Mouse (Mus musculus): ENCODE results near the gene Hhex. TPM values are rescaled to one million over a fixed set of nuclear protein-coding genes. Genes with fewer than 3 reads are reported as not detected.

Hhex gene
- total RNA-seq (2021): 1 to 10 TPM; 3.4 to 3.9 TPM
- long read RNA-seq, experiment 1, partial matches to known transcripts: 0 of 4 reads
- long read RNA-seq, experiment 1, other reads (novel, unspliced or antisense): 0 of 4 reads
- long read RNA-seq, experiment 2, partial matches to known transcripts: 0 of 4 reads
- long read RNA-seq, experiment 2, other reads (novel, unspliced or antisense): 1 of 4 reads

DNA sequence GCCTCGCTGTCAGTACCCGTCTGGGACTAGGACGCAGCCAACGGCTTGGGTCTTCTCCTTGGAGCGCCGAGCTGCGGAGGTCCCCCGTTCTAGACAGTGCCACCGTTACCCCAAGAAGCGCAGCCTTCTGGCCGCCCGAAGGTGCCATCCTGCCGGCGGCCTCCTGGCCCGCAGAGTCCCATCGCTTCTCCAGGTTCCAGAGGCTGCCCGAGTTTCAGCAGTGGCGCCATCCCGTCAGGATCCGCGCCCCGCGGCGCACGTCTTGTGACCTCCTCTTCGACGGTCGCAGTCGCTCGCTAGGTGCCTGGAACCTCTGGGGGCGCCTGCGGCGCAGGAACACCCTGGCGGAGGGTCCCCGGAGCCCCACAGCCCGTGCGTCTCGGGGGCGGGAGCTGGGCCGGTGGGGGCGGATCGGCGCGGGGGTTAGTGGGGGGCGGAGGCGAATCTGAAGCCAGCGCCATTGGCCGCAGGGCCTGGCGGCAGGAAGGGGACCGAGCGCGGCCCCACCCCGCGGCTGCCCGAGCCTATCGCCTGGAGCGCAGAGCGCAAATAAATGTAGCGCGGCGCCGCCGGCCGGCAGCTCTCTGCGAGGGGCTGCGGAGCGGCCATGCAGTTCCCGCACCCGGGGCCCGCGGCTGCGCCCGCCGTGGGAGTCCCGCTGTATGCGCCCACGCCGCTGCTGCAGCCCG lies at the start of gene Hhex:
Gene Hhex (plus strand): TSS at position 548 of the 689 bp plus-strand sequence.
- intact Hi-C loops (cut with DNase I; ENCODE audit: low total_unique reads): no loop called here
- peak; percentile 76 for DNase-seq

DNA sequence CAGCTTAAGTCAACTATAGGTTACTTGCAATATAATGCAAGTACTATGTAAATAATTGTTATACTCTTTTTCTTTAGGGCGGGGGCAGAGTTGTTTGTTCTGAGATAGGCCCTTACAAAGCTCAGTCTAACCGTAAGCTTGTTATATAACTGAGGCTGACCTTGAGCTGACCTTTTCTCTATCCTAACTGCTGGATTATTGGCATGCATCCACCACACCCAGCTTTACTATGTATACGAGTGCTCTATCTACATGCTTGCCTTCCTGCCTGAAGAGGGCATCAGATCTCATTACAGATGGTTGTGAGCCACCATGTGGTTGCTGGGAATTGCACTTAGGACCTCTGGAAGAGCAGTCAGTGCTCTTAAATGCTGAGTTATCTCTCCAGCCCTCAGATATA lies 48.5 kb upstream of the Hhex start:
- intact Hi-C loops (cut with DNase I; ENCODE audit: low total_unique reads): no loop called here

DNA sequence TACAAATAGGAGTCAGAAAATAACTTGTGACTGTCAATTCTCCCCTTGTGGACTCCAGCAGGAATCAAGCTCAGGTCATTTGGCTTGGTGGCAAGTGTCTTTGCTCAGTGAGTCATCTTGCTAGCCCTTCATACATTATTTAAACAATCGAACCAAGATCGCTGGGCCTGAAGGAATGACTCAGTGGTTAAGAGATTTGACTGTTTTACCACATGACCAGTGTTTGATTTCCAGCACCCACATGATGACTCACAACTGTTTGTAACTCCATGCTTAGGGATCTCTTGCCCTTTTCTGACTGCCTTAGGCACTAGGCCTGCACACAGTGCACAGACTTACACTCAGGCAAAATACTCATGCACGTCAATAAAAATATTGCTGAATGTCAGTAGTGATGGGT lies 42.7 kb upstream of the Hhex start:
- DNase-seq: no peak
- intact Hi-C loops (cut with DNase I; ENCODE audit: low total_unique reads): no loop called here

More for the DNA sequence above, 48.5 kb upstream of the Hhex start:
- DNase-seq: no peak

DNA sequence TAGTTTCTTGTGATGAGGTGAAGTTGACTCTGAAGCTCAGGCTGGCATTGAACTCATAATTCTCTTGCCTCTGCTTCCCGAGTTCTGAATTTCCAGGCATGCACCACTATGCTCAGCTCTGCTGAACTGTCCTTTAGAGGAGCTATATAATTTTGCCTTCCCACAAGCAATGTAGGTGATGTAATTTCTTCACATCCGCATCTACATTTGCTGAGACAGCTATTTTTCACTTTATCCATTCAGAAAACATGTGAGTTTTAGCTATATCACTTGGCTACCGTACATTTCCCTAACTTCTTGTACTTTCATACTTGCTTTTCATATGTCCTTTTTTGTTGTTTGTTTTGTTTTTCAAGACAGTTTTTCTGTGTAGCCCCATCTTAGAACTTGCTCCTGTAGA lies 38.3 kb upstream of the Hhex start:
- no peak for DNase-seq
- intact Hi-C loops (cut with DNase I; ENCODE audit: low total_unique reads): no loop called here

DNA sequence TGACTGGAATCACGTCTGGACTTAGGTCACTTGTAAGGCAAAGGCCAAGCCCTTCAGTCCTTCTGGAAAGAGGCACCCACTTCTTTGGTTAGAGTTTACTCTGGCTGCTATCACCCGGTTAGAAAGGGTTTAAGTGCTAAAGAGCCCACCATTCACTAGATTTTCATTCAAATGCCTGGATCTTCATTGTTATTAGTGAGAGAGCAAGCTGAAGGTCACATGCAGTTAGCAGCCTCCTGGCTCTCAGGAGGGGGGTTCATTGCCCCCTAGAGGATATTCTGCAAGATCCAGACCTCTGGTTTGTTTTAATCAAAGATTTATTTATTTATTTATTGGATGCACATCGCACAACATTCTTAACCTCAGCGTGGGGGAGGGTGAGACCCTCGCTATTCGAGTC lies 33.7 kb upstream of the Hhex start:
- DNase-seq: no peak
- intact Hi-C loops (cut with DNase I; ENCODE audit: low total_unique reads): no loop called here

DNA sequence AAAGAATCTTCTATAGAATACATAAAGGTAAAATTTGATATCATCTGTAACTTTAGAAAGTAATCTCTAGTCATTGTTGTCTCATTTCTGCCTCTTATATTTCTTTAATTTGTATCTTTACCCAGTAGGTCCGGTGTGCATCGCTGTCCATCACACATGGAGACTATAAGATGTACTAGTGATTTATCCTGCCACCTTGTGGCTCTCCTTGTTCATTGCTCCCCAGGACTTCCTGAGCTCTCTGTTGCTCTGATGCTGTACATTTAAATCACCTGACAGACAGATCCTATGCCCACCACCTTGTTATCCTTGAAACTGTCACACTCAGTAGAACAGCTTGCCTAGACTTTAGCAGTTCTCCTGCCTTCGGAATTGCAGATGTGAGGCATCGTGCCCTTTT lies 16.3 kb upstream of the Hhex start:
- intact Hi-C loops (cut with DNase I; ENCODE audit: low total_unique reads): no loop called here

DNA sequence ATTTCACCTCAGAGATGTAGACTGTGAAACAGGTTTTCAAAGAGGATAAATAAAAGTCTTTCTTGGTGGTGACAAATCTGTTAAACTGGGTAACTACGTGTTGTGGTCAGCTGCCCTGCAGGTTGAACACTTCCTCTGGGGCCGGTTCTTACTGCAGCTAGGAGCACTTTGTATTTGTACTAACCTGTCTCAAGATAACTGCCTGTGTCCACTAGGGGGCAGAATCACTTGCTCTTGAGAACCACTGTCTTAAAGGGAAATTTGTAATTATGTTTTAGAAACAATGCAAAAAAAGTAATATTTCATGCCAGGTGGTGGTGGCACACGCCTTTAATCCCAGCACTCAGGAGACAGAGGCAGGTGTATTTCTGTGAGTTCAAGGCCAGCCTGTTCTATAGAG lies 15.0 kb upstream of the Hhex start:
- intact Hi-C loops (cut with DNase I; ENCODE audit: low total_unique reads): no loop called here
- peak; percentile 41 for DNase-seq

More for the DNA sequence above, 16.3 kb upstream of the Hhex start:
- DNase-seq: no peak

DNA sequence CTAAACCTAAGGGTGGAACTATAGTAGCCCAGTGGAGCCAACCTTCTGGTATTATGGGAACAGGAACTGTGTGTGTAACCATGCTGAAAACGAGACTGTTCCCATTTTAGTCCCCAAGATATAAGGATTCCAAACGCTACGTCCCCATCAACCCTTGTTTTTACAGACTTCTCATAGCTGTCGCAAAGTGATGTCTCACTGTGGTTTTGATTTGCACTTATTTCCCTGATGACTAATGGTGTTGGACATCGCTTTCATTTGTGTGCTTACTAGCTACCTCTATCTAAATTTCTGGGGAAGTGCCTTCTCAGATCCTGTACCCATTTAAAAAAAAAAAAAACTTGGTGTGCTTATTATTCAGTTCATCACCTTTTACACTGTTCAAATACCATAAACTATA lies 6.0 kb upstream of the Hhex start:
- no peak for DNase-seq
- intact Hi-C loops (cut with DNase I; ENCODE audit: low total_unique reads): no loop called here

DNA sequence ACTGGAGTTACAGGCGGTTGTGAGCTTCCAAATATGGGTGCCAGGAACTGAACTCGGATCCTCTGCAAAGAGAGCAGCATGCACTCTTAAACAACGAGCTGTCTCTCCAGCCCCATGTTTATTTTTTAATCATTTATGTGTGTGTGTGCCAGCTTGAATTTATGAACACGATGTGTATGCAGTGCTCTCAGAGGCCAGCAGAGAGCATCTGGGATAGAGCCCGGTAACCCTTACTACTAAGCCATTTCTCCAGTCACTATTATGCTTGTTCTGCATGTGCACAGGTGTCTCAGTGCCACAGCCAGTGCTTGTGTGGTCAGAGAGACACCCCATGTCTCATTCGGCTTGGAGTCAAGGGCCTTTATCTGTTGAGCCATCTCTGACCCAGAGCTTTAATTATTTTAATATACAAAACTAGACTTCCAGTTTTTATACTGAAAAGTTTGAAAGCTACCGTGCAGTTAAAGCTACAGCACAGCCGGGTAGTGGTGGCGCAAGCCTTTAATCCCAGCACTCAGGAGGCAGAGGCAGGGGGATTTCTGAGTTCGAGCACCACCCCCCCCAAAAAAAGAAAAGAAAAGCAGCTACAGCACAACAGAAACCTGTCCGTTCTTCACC lies 3.4 kb upstream of the Hhex start:
- DNase-seq: no peak
- intact Hi-C loops (cut with DNase I; ENCODE audit: low total_unique reads): no loop called here

DNA sequence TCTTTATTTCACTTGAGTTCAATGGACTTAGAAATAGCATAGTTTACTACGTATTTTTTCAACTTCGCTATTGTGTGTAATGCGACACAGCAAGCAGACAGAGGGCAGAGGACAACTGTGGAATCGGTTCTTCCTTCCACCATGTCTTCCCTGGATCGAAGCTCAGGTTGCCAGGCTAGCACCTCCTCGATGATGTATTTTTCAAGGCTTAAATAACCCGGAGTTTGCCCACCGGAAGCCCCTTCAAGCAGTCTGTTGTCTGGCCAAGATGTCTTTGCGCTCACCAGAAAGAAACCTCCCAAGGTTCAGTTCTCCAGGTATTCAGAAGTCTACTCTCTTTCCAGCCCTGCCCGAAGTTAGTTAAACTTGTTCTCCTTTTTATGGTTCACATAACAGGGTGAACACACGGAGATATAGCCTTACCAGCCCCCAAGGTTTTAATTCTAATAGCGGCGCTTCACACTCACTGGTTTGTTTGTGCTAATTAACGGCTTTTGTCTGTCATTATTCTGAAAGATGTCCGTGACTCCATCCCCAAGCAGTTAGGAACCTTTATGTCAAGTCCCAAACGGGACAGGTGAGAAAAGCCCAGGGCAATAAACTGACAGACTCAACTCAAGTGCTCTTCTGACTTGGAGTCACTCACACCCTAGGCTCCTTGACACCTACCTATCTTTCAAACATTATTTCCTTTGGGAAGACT lies 1.6 kb upstream of the Hhex start:
- DNase-seq: no peak
- intact Hi-C loops (cut with DNase I; ENCODE audit: low total_unique reads): no loop called here

DNA sequence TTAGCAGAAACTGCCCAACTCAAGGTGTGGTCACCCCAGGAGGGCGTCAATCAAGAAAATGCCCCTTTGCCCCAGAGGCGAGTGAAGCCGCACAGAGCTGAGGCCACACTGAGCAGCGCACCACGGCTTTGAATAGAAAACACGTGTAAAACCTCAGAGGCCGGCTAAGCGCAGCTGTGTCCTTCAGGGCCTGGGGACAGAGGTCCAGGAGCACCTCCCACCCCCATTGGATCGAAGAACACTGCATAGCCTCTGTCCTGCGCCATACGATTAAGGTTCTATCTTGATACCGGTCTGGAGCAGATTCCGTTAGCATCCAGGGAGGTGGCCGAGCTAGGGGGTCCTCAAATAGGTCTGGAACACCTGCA lies 731 bp upstream of the Hhex start:
- intact Hi-C loops (cut with DNase I; ENCODE audit: low total_unique reads): no loop called here
- DNase-seq: peak; percentile 8

DNA sequence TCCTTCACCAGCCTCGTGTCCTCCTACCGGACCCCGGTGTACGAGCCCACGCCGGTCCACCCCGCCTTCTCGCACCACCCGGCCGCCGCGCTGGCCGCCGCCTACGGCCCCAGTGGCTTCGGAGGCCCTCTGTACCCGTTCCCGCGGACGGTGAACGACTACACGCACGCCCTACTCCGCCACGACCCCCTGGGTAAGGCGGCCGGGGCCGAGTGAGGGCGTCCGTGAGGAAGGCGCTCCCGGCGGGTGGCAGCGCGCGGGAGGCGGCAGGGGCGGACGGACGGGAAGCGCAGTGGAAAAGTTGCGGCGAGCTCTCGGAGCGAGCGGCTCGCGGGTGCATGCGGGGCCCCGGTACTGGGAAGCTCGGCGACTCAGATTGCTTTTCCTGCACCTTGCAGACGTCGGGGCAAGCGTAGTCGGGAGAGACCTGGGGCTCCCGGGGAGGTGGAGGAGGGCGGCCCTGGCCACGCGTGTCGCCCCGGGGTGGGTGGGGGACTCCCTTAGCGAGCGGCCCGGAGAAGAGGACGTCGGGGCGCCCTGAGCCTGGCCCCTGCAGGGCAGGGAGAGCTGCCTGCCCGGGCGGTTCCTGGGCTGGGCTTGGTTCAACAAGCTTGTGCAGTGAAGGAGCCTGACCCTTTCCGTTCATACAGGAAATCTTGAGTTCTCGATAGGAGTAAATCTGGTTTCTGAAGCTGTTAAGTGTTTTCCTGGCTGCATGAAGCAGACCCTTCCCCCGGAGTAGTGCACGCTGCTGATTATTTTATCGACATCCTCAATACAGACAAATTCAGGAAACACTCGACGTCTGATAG lies 637 bp downstream of the Hhex start:
- DNase-seq: peak; percentile 37
- intact Hi-C loops (cut with DNase I; ENCODE audit: low total_unique reads): no loop called here

DNA sequence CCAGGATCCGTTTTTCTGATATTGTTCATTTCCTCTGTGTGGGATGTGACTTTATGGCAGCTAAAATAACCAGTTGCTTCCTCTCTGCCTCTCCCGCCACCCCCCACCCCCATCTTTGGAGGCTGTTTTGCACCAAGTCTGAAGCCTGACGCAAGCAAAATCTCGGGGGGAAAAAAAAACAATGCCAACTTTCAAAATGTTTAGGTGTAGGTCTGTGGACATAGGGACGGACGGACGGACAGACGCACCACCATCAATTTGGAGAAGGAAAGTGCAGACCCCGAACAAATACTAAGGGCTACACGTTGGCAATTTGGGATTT lies 1.2 kb downstream of the Hhex start:
- intact Hi-C loops (cut with DNase I; ENCODE audit: low total_unique reads): no loop called here
- DNase-seq: no peak

DNA sequence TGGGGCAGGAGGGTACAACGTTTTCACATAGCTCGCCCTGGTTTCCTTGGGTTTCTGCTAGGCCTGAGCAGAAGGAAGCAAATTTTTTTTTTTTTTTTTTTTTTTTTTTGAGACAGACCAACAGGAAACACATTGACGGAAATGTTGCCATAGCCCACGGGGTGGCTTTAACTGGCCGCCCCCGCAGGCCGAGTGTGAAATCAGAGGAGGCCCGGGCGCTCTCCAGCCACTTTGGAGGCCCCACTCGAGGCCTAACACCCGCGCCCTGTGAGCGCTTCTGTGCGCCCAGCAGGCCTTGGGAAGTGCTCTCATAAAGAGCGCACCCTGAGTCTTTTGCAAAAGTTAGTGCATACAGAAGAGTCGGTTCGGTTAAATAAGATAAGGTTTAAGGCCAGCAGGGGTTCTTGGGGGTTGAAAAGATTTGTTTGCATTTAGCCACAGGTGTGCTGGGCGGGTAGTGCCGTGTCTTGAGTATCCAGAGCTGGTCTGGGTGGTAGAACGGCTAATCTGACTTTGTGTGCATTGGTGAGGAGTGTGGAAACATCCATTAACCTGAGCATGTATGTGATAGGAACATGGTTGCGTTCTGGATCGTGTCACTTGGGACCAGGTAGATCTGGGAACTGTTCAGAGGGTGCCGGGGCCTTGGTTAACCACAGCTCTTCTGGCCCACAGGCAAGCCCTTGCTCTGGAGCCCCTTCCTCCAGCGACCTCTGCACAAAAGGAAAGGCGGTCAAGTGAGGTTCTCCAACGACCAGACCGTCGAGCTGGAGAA lies 2.1 kb downstream of the Hhex start:
- peak; percentile 35 for DNase-seq
- intact Hi-C loops (cut with DNase I; ENCODE audit: low total_unique reads): no loop called here

DNA sequence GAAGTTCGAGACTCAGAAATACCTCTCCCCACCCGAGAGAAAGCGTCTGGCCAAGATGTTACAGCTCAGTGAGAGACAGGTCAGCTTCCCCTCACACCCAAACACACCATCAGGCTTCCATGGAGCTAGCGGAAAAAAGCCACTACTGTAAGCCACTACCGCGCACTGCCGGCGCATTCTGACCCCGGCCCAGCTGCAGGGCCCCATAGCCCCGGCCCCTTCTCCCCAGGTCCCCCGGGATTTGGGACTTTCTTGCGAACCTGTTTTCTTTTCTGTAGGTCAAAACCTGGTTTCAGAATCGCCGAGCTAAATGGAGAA lies 2.6 kb downstream of the Hhex start:
- DNase-seq: no peak
- intact Hi-C loops (cut with DNase I; ENCODE audit: low total_unique reads): no loop called here

DNA sequence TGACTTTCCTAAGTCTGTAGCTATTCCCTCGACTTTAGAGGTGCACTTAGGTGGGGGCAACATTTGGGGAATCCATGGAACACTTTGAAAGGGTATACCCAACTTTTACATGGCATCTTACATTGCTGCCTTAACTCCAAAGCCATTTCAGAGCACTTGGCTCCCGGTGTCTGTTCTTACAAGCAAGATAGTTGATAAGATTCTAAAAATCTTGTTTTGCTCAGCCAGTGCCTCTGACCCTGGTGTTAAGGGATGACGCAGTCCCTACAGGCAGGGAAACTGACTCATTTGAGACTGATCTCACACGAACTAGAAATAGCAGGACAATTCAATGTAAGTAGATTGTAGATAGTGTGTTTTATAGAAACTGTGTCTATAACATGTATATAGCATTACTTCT lies 5.6 kb downstream of the Hhex start:
- DNase-seq: no peak
- intact Hi-C loops (cut with DNase I; ENCODE audit: low total_unique reads): no loop called here

DNA sequence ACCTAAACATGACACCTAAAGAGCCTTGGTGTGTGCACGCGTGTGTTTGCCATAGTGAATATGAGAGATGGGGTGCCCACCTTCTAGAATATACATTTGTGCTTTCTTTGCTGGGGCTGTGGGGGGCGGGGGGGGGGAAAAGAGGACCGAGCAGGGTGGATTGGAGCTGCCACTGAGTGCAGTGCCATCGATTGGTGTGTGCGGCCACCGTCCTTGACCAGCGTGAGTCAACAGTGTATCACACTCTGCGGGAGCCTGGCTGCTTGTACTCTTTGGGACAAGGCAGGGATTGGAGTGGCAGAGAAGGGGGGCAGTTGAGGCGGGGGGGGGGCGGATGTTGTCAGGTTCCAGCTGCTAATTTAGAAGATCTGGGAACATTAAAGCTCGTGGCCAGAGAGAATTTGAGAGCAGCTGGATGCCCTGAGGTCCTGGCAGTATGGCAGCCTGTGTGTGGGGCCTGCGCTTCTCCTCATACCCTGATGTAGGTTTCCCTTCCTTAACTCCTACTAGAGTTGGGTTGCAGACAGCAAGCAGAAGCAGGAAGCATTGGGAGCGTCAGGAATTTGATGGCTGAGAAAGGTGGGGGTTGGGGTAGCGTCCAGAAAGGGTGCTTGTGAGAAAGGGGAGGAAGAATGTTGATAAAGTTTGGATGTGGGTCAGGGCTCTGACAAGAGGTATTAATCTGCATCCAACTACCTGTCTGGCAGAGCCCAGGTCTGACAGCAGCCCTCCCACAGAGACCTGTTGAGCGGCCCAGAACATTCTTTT lies 6.3 kb downstream of the Hhex start:
- DNase-seq: no peak
- intact Hi-C loops (cut with DNase I; ENCODE audit: low total_unique reads): no loop called here

DNA sequence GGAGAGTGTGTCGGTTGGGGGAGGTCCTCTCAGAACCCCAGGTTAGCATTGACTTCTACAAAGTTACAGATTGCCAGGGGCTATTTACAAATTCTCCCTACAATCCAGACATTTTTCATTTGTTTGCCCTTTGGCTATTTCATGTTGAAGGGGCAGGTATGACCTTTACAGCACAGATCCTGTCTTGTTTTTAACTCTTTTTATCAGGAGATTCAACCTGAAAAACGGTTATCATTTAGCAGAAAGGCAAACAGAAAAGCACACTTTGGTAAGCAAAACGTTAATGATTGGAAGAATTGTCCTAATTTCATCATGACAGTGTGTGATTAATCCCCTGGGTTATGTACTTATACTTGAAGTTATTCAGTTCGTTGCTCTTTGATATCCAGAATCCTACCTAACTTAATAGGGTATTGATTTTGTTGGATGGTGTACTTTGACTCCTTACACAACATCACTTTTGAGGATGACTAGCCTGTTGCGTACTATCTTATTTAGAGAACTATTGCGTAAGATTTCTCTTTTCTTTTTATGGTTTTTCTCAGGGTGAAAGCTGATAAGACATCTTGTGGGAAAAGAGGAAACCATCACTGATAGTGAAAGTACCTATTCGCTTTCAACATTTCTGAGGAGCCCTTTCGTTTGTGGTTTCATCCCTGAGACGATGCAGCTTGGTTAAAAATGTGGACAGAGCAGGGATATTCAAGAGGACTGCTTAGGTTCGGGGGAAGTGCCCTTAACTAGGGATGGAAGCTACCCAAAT lies 8.1 kb downstream of the Hhex start:
- intact Hi-C loops (cut with DNase I; ENCODE audit: low total_unique reads): no loop called here
- no peak for DNase-seq

All from gastrocnemius, postnatal 14 days (tissue).